Mouse (Mus musculus): ENCODE measurements around the gene Fbxl12. TPM values are rescaled to one million over a fixed set of nuclear protein-coding genes. Genes with fewer than 3 reads are reported as not detected.

Gene Fbxl12
- polyA plus RNA-seq, 1 experiment from 2014 or later: 21.5 TPM

GRCm38 (mm10) chr9:20666510-20667034 is 22.0 kb upstream of the Fbxl12 start:
- Histone ChIP-seq H3K27me3 (no peaks in the 10 kb centered on the region), H3K27ac (no peak overlapping the region), H3K36me3 (peaks cover 36% of the 10 kb centered on the region), H3K9ac (no peak overlapping the region), H3K9me3 (no peaks in the 10 kb centered on the region), H3K4me3 (no peak overlapping the region), H3K4me2 (replicated peaks) (no peak overlapping the region), H3K4me1 (peaks cover 15% of the 10 kb centered on the region)
- ATAC-seq (ENCODE audit: low FRiP score, low read depth): no peak
- WGBS: 8% methylated on average over 7 of the region's 7 CpGs

- Histone ChIP-seq H3K9me3 (no peaks in the 10 kb centered on the region), H3K27ac (no peak overlapping the region), H3K36me3 (peaks cover 42% of the 10 kb centered on the region), H3K27me3 (no peaks in the 10 kb centered on the region), H3K9ac (no peak overlapping the region), H3K4me1 (peaks cover 15% of the 10 kb centered on the region), H3K4me2 (replicated peaks) (no peak overlapping the region), H3K4me3 (no peak overlapping the region)
- WGBS: 35% methylated on average over 8 of the region's 8 CpGs
- no peak for ATAC-seq (ENCODE audit: low FRiP score, low read depth)
Observed at GRCm38 (mm10) chr9:20665925-20666324, 21.4 kb upstream of the Fbxl12 start.

- WGBS: 76% methylated on average over 5 of the region's 5 CpGs
- peaks cover 15% of the 10 kb centered on the region for H3K4me1 ChIP-seq
- ATAC-seq (ENCODE audit: low FRiP score, low read depth): no peak
- H3K4me3 ChIP-seq: no peak overlapping the region
- no peak overlapping the region for H3K27ac ChIP-seq
- peaks cover 51% of the 10 kb centered on the region for H3K36me3 ChIP-seq
- no peak overlapping the region for H3K4me2 ChIP-seq (replicated peaks)
- H3K9ac ChIP-seq: no peak overlapping the region
- H3K9me3 ChIP-seq: no peaks in the 10 kb centered on the region
- H3K27me3 ChIP-seq: no peaks in the 10 kb centered on the region
Observed at GRCm38 (mm10) chr9:20664982-20665637, 20.5 kb upstream of the Fbxl12 start.

- peaks cover 15% of the 10 kb centered on the region for H3K4me1 ChIP-seq
- no peak overlapping the region for H3K9ac ChIP-seq
- peaks cover 58% of the 10 kb centered on the region for H3K36me3 ChIP-seq
- ATAC-seq (ENCODE audit: low FRiP score, low read depth): no peak
- H3K9me3 ChIP-seq: no peaks in the 10 kb centered on the region
- H3K27ac ChIP-seq: peak overlapping the region; percentile 58; the same call in 1 of the 2 replicates
- H3K4me2 ChIP-seq (replicated peaks): no peak overlapping the region
- no peaks in the 10 kb centered on the region for H3K27me3 ChIP-seq
- no peak overlapping the region for H3K4me3 ChIP-seq
- 42% methylated on average over 2 of the region's 2 CpGs for WGBS
Observed at GRCm38 (mm10) chr9:20664366-20664765, 19.8 kb upstream of the Fbxl12 start.

- Histone ChIP-seq H3K9ac (no peak overlapping the region), H3K27ac (peak overlapping the region; percentile 58; the same call in 1 of the 2 replicates), H3K4me2 (replicated peaks) (no peak overlapping the region), H3K9me3 (no peaks in the 10 kb centered on the region), H3K27me3 (no peaks in the 10 kb centered on the region), H3K36me3 (peaks cover 62% of the 10 kb centered on the region), H3K4me3 (no peak overlapping the region), H3K4me1 (peaks cover 15% of the 10 kb centered on the region)
- ATAC-seq (ENCODE audit: low FRiP score, low read depth): no peak
- WGBS: 85% methylated on average over 2 of the region's 2 CpGs
Observed at GRCm38 (mm10) chr9:20663956-20664355, 19.4 kb upstream of the Fbxl12 start.

GRCm38 (mm10) chr9:20662874-20663273 is 18.3 kb upstream of the Fbxl12 start:
- WGBS: 90% methylated on average over 8 of the region's 8 CpGs
- H3K27ac ChIP-seq: no peak overlapping the region
- no peak for ATAC-seq (ENCODE audit: low FRiP score, low read depth)
- H3K27me3 ChIP-seq: no peaks in the 10 kb centered on the region
- H3K4me2 ChIP-seq (replicated peaks): no peak overlapping the region
- no peak overlapping the region for H3K9ac ChIP-seq
- H3K9me3 ChIP-seq: no peaks in the 10 kb centered on the region
- no peak overlapping the region for H3K4me3 ChIP-seq
- H3K4me1 ChIP-seq: peaks cover 15% of the 10 kb centered on the region
- H3K36me3 ChIP-seq: peaks cover 73% of the 10 kb centered on the region

- H3K9ac ChIP-seq: no peak overlapping the region
- no peaks in the 10 kb centered on the region for H3K27me3 ChIP-seq
- H3K27ac ChIP-seq: no peak overlapping the region
- peaks cover 15% of the 10 kb centered on the region for H3K4me1 ChIP-seq
- H3K9me3 ChIP-seq: no peaks in the 10 kb centered on the region
- 58% methylated on average over 3 of the region's 3 CpGs for WGBS
- no peak overlapping the region for H3K4me3 ChIP-seq
- no peak overlapping the region for H3K4me2 ChIP-seq (replicated peaks)
- ATAC-seq (ENCODE audit: low FRiP score, low read depth): no peak
- H3K36me3 ChIP-seq: peaks cover 78% of the 10 kb centered on the region
Observed at GRCm38 (mm10) chr9:20662325-20662724, 17.8 kb upstream of the Fbxl12 start.

GRCm38 (mm10) chr9:20657546-20657945 is 13.0 kb upstream of the Fbxl12 start:
- Histone ChIP-seq H3K27ac (no peak overlapping the region), H3K4me2 (replicated peaks) (no peak overlapping the region), H3K4me1 (peaks cover 20% of the 10 kb centered on the region), H3K27me3 (no peaks in the 10 kb centered on the region), H3K36me3 (peaks cover 88% of the 10 kb centered on the region), H3K4me3 (no peak overlapping the region), H3K9me3 (no peaks in the 10 kb centered on the region), H3K9ac (no peak overlapping the region)
- 87% methylated on average over 3 of the region's 3 CpGs for WGBS
- ATAC-seq (ENCODE audit: low FRiP score, low read depth): no peak

GRCm38 (mm10) chr9:20653859-20654258 is 9.3 kb upstream of the Fbxl12 start:
- Histone ChIP-seq H3K9me3 (no peaks in the 10 kb centered on the region), H3K27me3 (no peaks in the 10 kb centered on the region), H3K4me3 (peak overlapping the region; percentile 92; the same call in 1 of the 2 replicates), H3K9ac (no peak overlapping the region), H3K4me1 (peaks cover 26% of the 10 kb centered on the region), H3K27ac (no peak overlapping the region), H3K4me2 (replicated peaks) (peak overlapping the region; percentile 81), H3K36me3 (peaks cover 57% of the 10 kb centered on the region)
- WGBS: 91% methylated on average over 3 of the region's 3 CpGs
- no peak for ATAC-seq (ENCODE audit: low FRiP score, low read depth)

- H3K36me3 ChIP-seq: peaks cover 54% of the 10 kb centered on the region
- H3K4me2 ChIP-seq (replicated peaks): peak overlapping the region; percentile 81
- H3K27ac ChIP-seq: peak overlapping the region; percentile 33; the same call in 1 of the 2 replicates
- under 1% methylated on average over 25 of the region's 25 CpGs for WGBS
- peaks cover 26% of the 10 kb centered on the region for H3K4me1 ChIP-seq
- H3K9me3 ChIP-seq: no peaks in the 10 kb centered on the region
- no peaks in the 10 kb centered on the region for H3K27me3 ChIP-seq
- H3K4me3 ChIP-seq: peak overlapping the region; percentile 92
- peak; percentile 4 for ATAC-seq (ENCODE audit: low FRiP score, low read depth)
- peak overlapping the region; percentile 93 for H3K9ac ChIP-seq
Observed at GRCm38 (mm10) chr9:20652260-20652658, 7.7 kb upstream of the Fbxl12 start.

- peaks cover 26% of the 10 kb centered on the region for H3K4me1 ChIP-seq
- H3K4me2 ChIP-seq (replicated peaks): peak within 1 kb of the TSS; percentile 81
- WGBS: under 1% methylated on average over 45 of the region's 45 CpGs
- no peaks in the 10 kb centered on the region for H3K9me3 ChIP-seq
- H3K4me3 ChIP-seq: peak within 1 kb of the TSS; percentile 92
- no peaks in the 10 kb centered on the region for H3K27me3 ChIP-seq
- peaks cover 54% of the 10 kb centered on the region for H3K36me3 ChIP-seq
- peak; percentile 100 for ATAC-seq (ENCODE audit: low FRiP score, low read depth)
- H3K9ac ChIP-seq: peak within 1 kb of the TSS; percentile 93
- H3K27ac ChIP-seq: peak within 1 kb of the TSS; percentile 33; the same call in 1 of the 2 replicates
Observed at GRCm38 (mm10) chr9:20651602-20652259, 7.2 kb upstream of the Fbxl12 start, which contains the start of gene Pin1. TSS of gene Pin1 (plus strand) at chr9:20652095.

GRCm38 (mm10) chr9:20645121-20645520 is 554 bp upstream of the Fbxl12 start:
- Histone ChIP-seq H3K9ac (peak overlapping the region; percentile 87), H3K9me3 (no peaks in the 10 kb centered on the region), H3K4me3 (peak overlapping the region; percentile 88), H3K36me3 (peaks cover 32% of the 10 kb centered on the region), H3K27me3 (no peaks in the 10 kb centered on the region), H3K4me2 (replicated peaks) (peak overlapping the region; percentile 98), H3K4me1 (peaks cover 30% of the 10 kb centered on the region), H3K27ac (peak overlapping the region; percentile 64)
- ATAC-seq (ENCODE audit: low FRiP score, low read depth): no peak
- WGBS: 4% methylated on average over 17 of the region's 17 CpGs

Measured in limb, embryonic 13.5 days (tissue).